Mouse (Mus musculus) kidney, embryonic 16.5 days (tissue): ENCODE results near the gene Tomm40. TPM values are rescaled to one million over a fixed set of nuclear protein-coding genes. Genes with fewer than 3 reads are reported as not detected.

Source experiments
- ATAC-seq: fragments of 200-750 bp; cut with Nextera tagmentation; 2 replicates; pipeline ENCODE4 v1.8.0; 2017; ENCODE audit warnings: moderate TSS enrichment; ENCODE audit not compliant: low FRiP score, low TSS enrichment
- H3K27ac ChIP-seq: fragments of 300-500 bp; sonication (generic); 2 replicates; pipeline ENCODE4 v1.5.1; 2014; ENCODE audit warnings: low read length
- H3K27me3 ChIP-seq: fragments of 300-500 bp; sonication (generic); 2 replicates; pipeline ENCODE4 v1.6.1; 2014; ENCODE audit warnings: low read length, control low read depth, mixed read lengths; ENCODE audit not compliant: insufficient read depth
- H3K36me3 ChIP-seq: fragments of 300-500 bp; sonication (generic); 2 replicates; pipeline ENCODE4 v1.6.1; 2014; ENCODE audit warnings: low read length, control low read depth, mixed read lengths; ENCODE audit not compliant: insufficient read depth
- H3K4me1 ChIP-seq: fragments of 300-500 bp; sonication (generic); 2 replicates; pipeline ENCODE4 v1.6.1; 2014; ENCODE audit warnings: low read length, control low read depth, mixed read lengths; ENCODE audit not compliant: insufficient read depth
- H3K4me2 ChIP-seq: fragments of 300-500 bp; sonication (generic); replicated peaks from 2 replicates; pipeline ENCODE4 v1.6.1; 2014; ENCODE audit warnings: low read depth, low read length
- H3K4me3 ChIP-seq: fragments of 300-500 bp; sonication (generic); 2 replicates; pipeline ENCODE4 v1.5.1; 2014; ENCODE audit warnings: mild to moderate bottlenecking, low read length
- H3K9ac ChIP-seq: fragments of 300-500 bp; sonication (generic); replicated peaks from 2 replicates; pipeline ENCODE4 v1.6.1; 2014; ENCODE audit warnings: low read length
- H3K9me3 ChIP-seq: fragments of 300-500 bp; sonication (generic); 2 replicates; pipeline ENCODE4 v1.6.1; 2016; ENCODE audit warnings: low read length, control low read depth
- WGBS: fragments of 180-500 bp; shearing (Covaris S2); extraction: QIAGEN DNeasy Blood & Tissue Kit; methylation state at CpG from one replicate; pipeline ENCODE4 v1.1.7; 2014; 5-methylcytosine and 5-hydroxymethylcytosine counted together
- polyA plus RNA-seq: library from polyadenylated mRNA; unstranded; fragments of >200 nt; fragmentation: Nextera tagmentation; extraction: Ambion mirVana; gene quantifications from 2 replicates; pipeline ENCODE4 v1.2.1, GENCODE M21; 2015

The Tomm40 gene
- polyA plus RNA-seq, 1 experiment from 2014 or later, result 153 TPM

- Histone ChIP-seq H3K27ac (peak within 1 kb of the TSS; percentile 95), H3K27me3 (no peaks in the 10 kb centered on the region), H3K4me2 (peak within 1 kb of the TSS; percentile 88), H3K4me1 (peaks cover 20% of the 10 kb centered on the region), H3K9ac (peak within 1 kb of the TSS; percentile 94), H3K9me3 (no peaks in the 10 kb centered on the region), H3K4me3 (peak within 1 kb of the TSS; percentile 95), H3K36me3 (peaks cover 3% of the 10 kb centered on the region; the same call in 1 of the 2 replicates)
- peak; percentile 84 for ATAC-seq
- WGBS, result under 1% methylated on average over 60 of the region's 63 CpGs
Measured at GRCm38 (mm10) chr7:19664955-19665841, 50.0 kb downstream of the Tomm40 start, which contains the start of gene Clptm1. Gene Clptm1, minus strand, starts transcription at chr7:19665033.

GRCm38 (mm10) chr7:19664455-19664954, 50.7 kb downstream of the Tomm40 start:
- peaks cover 8% of the 10 kb centered on the region; the same call in 1 of the 2 replicates for H3K36me3 ChIP-seq
- H3K9me3 ChIP-seq, result no peaks in the 10 kb centered on the region
- no peaks in the 10 kb centered on the region for H3K27me3 ChIP-seq
- ATAC-seq, result no peak; the same call in 1 of the 2 replicates
- peak overlapping the region; percentile 94 for H3K9ac ChIP-seq
- H3K27ac ChIP-seq, result peak overlapping the region; percentile 16; the same call in 1 of the 2 replicates
- peak overlapping the region; percentile 95 for H3K4me3 ChIP-seq
- under 1% methylated on average over 36 of the region's 37 CpGs for WGBS
- peaks cover 19% of the 10 kb centered on the region for H3K4me1 ChIP-seq
- H3K4me2 ChIP-seq, result peak overlapping the region; percentile 88

GRCm38 (mm10) chr7:19663940-19664339, 51.3 kb downstream of the Tomm40 start:
- H3K36me3 ChIP-seq, result peaks cover 11% of the 10 kb centered on the region; the same call in 1 of the 2 replicates
- H3K4me2 ChIP-seq, result peak overlapping the region; percentile 88
- H3K4me3 ChIP-seq, result peak overlapping the region; percentile 95
- WGBS, result 9% methylated on average over 8 of the region's 8 CpGs
- no peak overlapping the region for H3K27ac ChIP-seq
- peak overlapping the region; percentile 94 for H3K9ac ChIP-seq
- H3K4me1 ChIP-seq, result peaks cover 14% of the 10 kb centered on the region
- no peaks in the 10 kb centered on the region for H3K27me3 ChIP-seq
- 0 out of 2 replicates have a peak, but pooled peaks have one; percentile 8 for ATAC-seq
- H3K9me3 ChIP-seq, result no peaks in the 10 kb centered on the region

GRCm38 (mm10) chr7:19652614-19653013, 62.6 kb downstream of the Tomm40 start:
- no peaks in the 10 kb centered on the region for H3K9me3 ChIP-seq
- H3K27ac ChIP-seq, result no peak overlapping the region
- peaks cover 60% of the 10 kb centered on the region for H3K36me3 ChIP-seq
- no peaks in the 10 kb centered on the region for H3K27me3 ChIP-seq
- no peak overlapping the region for H3K4me3 ChIP-seq
- H3K4me1 ChIP-seq, result no peaks in the 10 kb centered on the region
- 95% methylated on average over 2 of the region's 2 CpGs for WGBS
- no peak overlapping the region for H3K9ac ChIP-seq
- ATAC-seq, result no peak
- H3K4me2 ChIP-seq, result no peak overlapping the region

Other genes with a start within 250 kb of the Tomm40 start
- gene Bloc1s3, start 207.1 kb downstream of the Tomm40 start, polyA plus RNA-seq, result 1.8 and 2.2 TPM in 2 replicates
- 89.7 and 94.2 TPM in 2 replicates for gene Trappc6a, start 207.0 kb downstream of the Tomm40 start, polyA plus RNA-seq
- 0.11 and 0.14 TPM in 2 replicates for gene Nkpd1, start 197.6 kb downstream of the Tomm40 start, polyA plus RNA-seq
- 21.9 and 23.9 TPM in 2 replicates for gene Ppp1r37, start 152.4 kb downstream of the Tomm40 start, polyA plus RNA-seq
- gene Zfp296, start 138.2 kb downstream of the Tomm40 start, polyA plus RNA-seq, result 0.46 and 0.71 TPM in 2 replicates
- 169 and 183 TPM in 2 replicates for gene Gemin7, start 137.8 kb downstream of the Tomm40 start, polyA plus RNA-seq
- 52.6 and 55.8 TPM in 2 replicates for gene Clasrp, start 111.0 kb downstream of the Tomm40 start, polyA plus RNA-seq
- 10.6 and 10.7 TPM in 2 replicates for gene Relb, start 86.0 kb downstream of the Tomm40 start, polyA plus RNA-seq
- 90.9 and 94.6 TPM in 2 replicates for gene Clptm1, start 50.4 kb downstream of the Tomm40 start, polyA plus RNA-seq
- 2.8 and 4.7 TPM in 2 replicates for gene Apoc2, start 37.5 kb downstream of the Tomm40 start, polyA plus RNA-seq
- gene Gm44805, start 34.0 kb downstream of the Tomm40 start, polyA plus RNA-seq, result 1.1 TPM in 1 of 2 replicates, not detected in the other
- gene Apoc4, start 34.0 kb downstream of the Tomm40 start, polyA plus RNA-seq, result 1.6 and 2.2 TPM in 2 replicates
- gene Apoc1, start 22.8 kb downstream of the Tomm40 start, polyA plus RNA-seq, result 13.4 and 16.1 TPM in 2 replicates
- gene Apoe, start 16.2 kb downstream of the Tomm40 start, polyA plus RNA-seq, result 291 and 312 TPM in 2 replicates
- gene Nectin2, start 35.0 kb upstream of the Tomm40 start, polyA plus RNA-seq, result 150 and 157 TPM in 2 replicates
- 280 and 309 TPM in 2 replicates for gene Bcam, start 55.6 kb upstream of the Tomm40 start, polyA plus RNA-seq
- 9.4 and 12.2 TPM in 2 replicates for gene Cblc, start 81.4 kb upstream of the Tomm40 start, polyA plus RNA-seq
- gene Bcl3, start 107.3 kb upstream of the Tomm40 start, polyA plus RNA-seq, result 3.3 and 3.9 TPM in 2 replicates
- gene Gm19345, start 136.6 kb upstream of the Tomm40 start, polyA plus RNA-seq, result not detected in 2 replicates
- gene Ceacam16, start 145.9 kb upstream of the Tomm40 start, polyA plus RNA-seq, result 0.15 TPM in 1 of 2 replicates, not detected in the other
- gene Ceacam19, start 172.5 kb upstream of the Tomm40 start, polyA plus RNA-seq, result 0.06 TPM in 1 of 2 replicates, not detected in the other
- 11.8 and 16.0 TPM in 2 replicates for gene Pvr, start 205.7 kb upstream of the Tomm40 start, polyA plus RNA-seq
- 0.21 TPM in 1 of 2 replicates, not detected in the other for gene Igsf23, start 235.3 kb upstream of the Tomm40 start, polyA plus RNA-seq
- gene Ceacam20, start 250.0 kb upstream of the Tomm40 start, polyA plus RNA-seq, result not detected in 2 replicates